Mouse (Mus musculus): ENCODE data around the gene Tcerg1l.

- no peak for TF ChIP-seq CTCF (IDR thresholded peaks at IDR 0.05; ENCODE audit: borderline replicate concordance, insufficient read depth, low read length)
- TF ChIP-seq POLR2A (IDR thresholded peaks at IDR 0.05; ENCODE audit: low read depth, low read length): no peak
These were observed 59.6 kb downstream of the Tcerg1l start for GRCm38 (mm10) chr7:138337946-138338345.
